Mouse (Mus musculus) layer of hippocampus, postnatal 14 days (tissue): ENCODE results near the gene Ctla2b. TPM values are rescaled to one million over a fixed set of nuclear protein-coding genes. Genes with fewer than 3 reads are reported as not detected.
"Not testable (repeated sequence)": the region's sequence is repeated elsewhere in the genome, so short reads cannot be mapped to it uniquely, and the experiment has no call there.

Source experiments
- DNase-seq, 2 experiments: peaks; one replicate each; pipeline ENCODE4 v3.0.0; 2021 to 2022; ENCODE audit warnings: low spot score in 2 of 2, mixed read lengths in 1 of 2
- long read RNA-seq, 2 experiments: library from polyadenylated mRNA; stranded (forward); transcript quantifications; one replicate each; pipeline ENCODE4 v2.0.0; 2021
- total RNA-seq, 2 experiments: library from RNA; stranded (reverse); gene quantifications; 2 replicates each; pipeline ENCODE4 v1.2.3; 2021

Gene Ctla2b
- total RNA-seq, result 1 to 10 TPM; 2.1 to 2.3 TPM
- long read RNA-seq, experiment 1, result 0 reads
- long read RNA-seq, experiment 2, result 0 reads

DNA sequence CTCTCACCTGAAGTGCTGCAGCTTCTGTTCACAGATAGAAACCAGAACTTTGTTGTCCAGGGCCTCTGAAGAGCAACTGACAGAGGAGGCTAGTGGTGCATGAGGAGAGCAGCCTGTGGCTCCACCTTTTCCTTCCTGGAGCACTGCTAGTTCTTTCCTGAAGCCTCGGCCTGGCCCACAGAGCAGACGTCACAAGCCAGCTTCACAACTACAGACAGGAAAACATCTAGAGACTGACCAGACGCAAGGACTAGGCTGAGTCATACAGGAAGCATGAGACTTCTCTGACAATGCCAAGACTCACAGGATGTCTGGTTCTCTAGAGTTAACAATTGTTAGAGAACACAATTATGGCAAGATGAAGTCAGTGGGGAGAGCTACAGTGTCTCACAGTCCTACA lies at the start of gene Ctla2b:
Ctla2b (minus strand) TSS at position 120 of the 400 bp plus-strand sequence.
- peak in 1 of 2 experiments; percentile 1 for DNase-seq

DNA sequence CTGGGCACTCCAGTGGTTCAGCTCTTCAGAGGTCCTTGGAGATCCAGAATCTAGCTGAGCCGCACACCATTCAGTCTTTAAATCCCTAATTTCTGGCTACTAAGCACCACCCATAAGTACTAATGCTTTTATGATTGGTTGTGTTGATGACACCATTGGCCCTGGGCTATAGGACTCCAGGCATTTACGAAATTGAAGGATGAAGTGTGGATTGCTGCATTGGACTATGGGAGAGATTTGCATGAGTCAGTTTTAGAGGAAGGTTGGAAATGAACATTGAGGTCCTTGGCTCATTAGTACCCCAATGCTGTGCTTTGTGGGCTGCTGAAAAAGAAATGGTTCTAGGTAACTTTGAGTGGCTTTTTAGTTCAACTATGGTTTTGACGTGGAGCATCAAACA lies 44.6 kb upstream of the Ctla2b start, which contains the start of gene Tpbpa:
Tpbpa (minus strand) TSS at position 101 of the 400 bp plus-strand sequence.
- DNase-seq, result not testable (repeated sequence)

DNA sequence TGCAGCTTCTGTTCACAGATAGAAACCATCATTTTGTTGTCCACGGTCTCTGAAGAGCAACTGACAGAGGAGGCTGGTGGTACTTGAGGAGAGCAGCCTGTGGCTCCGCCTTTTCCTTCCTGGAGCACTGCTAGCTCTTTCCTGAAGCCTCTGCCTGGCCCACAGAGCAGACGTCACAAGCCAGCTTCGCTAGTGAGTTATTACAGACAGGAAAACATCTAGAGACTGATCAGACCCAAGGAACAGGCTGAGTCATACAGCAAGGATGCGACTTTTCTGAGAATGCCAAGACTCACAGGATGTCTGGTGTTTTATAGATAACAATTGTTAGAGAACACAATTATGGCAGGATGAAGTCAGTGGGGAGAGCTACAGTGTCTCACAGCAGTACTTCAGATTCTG lies 39.3 kb upstream of the Ctla2b start, which contains the start of the genes Gm49391 and Ctla2a:
Gm49391 (minus strand) TSS at position 72 of the 402 bp plus-strand sequence.
Ctla2a (minus strand) TSS at position 126 of the 402 bp plus-strand sequence.
- no peak for DNase-seq

DNA sequence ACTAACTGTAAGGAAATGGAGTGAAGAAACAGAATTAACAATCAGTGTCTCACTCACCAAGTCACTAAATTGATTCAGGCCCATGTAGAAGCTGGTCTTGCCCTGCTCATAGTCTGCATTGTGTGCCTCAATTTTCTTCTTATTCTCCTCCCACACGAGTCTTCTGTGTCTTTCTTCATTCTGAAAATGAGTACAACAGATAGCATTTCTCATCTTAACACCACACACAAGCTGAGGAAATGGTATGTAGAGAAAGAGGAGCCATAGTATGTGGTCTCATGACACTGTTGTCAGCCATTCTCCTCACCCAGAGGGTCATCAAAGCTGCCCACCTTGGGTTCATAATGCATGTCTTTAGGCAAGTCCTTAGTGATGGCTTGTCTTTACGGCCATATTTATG lies 38.2 kb upstream of the Ctla2b start, which contains the start of gene Gm49393:
Gm49393 (minus strand) TSS at position 101 of the 400 bp plus-strand sequence.
- DNase-seq, result not testable (repeated sequence)

DNA sequence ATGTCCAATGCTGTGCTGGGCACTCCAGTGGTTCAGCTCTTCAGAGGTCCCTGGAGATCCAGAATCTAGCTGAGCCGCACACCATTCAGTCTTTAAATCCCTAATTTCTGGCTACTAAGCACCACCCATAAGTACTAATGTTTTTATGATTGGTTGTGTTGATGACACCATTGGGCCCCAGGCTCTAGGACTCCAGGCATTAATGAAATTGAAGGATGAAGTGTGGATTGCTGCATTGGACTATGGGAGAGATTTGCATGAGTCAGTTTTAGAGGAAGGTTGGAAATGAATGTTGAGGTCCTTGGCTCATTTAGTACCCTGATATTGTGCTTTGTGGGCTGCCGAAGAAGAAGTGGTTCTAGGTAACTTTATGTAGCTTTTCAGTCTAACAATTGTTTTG lies 7.5 kb upstream of the Ctla2b start, which contains the start of gene Tpbpb:
Tpbpb (minus strand) TSS at position 101 of the 400 bp plus-strand sequence.
- not testable (repeated sequence) for DNase-seq

DNA sequence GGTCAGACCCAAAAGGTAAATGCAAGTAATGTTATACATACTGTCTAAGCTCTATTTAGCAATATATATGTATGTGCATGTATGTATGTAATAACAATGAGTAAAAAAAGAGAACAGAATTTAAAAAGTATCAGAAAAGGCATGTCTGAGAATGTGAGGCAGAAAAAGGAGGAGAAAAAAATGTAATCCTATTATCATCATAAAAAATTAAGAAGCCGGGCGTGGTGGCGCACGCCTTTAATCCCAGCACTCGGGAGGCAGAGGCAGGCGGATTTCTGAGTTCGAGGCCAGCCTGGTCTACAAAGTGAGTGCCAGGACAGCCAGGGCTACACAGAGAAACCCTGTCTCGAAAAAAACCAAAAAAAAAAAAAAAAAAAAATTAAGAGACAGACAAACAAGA lies 453 bp downstream of the Ctla2b start, which contains the start of gene Gm49392:
Gm49392 (minus strand) TSS at position 101 of the 400 bp plus-strand sequence.
- not testable (repeated sequence) for DNase-seq

DNA sequence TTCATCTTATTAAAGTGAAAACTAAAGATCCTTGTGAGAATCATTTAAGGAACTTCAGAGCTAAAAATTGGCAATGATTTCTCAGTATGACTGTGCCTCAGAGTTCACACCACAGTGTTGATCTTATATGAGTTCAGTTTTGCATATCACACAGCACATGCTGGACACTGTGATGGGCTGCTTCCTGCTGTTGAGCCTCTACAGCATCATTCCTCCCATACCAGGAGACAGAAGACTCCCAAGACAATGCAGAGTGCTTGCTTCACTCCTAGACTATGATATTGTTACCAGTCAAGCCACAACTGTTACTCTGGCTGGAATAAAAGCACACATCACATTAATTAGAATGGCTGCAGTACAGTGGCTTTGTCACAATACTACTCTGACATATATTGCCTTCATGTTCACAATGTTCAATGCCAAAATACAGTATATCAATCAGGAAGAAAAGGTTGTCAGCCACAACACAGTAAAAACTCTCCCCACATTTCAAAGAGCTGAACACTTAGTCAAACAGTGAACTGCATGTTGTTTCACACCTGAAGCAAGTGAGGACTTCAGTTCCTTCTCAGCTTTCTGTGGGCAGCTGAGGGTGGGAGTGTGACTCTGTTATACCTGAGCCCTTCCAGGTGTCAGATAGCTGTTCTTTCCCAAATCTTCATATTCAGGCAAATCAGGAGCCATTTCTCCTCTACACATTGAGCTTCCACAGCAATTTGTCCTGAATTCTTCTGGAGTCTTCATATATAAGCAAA lies 1.7 kb downstream of the Ctla2b start:
- no peak for DNase-seq

DNA sequence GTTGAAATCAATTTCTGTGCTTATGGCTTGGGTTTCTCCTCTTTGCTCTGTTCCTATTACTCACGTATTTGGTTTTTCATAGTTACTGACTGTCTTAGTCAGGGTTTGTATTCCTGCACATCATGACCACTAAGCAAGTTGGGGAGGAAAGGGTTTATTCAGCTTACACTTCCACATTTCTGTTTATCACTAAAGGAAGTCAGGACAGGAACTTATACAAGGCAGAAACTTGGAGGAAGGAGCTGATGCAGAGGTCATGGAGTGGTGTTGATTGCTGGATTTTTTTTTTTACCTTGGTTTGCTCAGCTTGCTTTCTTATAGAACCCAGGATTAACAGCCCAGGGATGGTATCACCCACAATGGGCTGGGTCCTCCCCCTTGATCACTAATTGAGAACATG lies 4.9 kb downstream of the Ctla2b start:
- no peak for DNase-seq

DNA sequence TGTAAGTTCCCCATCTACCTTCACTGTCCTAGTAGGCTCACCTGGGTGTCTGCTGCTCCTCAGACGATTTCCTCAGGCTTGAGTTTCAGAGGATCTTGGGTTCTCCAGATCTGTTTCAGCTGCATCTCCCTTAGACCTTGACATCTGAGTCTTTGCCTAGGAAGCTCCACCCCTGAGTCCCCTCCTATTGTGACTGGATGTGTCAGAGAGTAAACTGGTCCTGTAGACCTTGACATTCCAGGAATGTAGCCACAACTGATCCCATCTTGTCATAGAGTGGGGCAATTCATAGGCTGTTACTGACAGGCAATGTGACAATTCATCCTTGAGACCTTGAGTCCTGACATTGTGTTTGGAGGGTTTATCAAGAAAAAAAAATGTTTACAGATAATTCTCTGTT lies 33.0 kb downstream of the Ctla2b start, which contains the start of gene 4930486L24Rik:
4930486L24Rik (minus strand) TSS at position 195 of the 400 bp plus-strand sequence.
- no peak for DNase-seq

DNA sequence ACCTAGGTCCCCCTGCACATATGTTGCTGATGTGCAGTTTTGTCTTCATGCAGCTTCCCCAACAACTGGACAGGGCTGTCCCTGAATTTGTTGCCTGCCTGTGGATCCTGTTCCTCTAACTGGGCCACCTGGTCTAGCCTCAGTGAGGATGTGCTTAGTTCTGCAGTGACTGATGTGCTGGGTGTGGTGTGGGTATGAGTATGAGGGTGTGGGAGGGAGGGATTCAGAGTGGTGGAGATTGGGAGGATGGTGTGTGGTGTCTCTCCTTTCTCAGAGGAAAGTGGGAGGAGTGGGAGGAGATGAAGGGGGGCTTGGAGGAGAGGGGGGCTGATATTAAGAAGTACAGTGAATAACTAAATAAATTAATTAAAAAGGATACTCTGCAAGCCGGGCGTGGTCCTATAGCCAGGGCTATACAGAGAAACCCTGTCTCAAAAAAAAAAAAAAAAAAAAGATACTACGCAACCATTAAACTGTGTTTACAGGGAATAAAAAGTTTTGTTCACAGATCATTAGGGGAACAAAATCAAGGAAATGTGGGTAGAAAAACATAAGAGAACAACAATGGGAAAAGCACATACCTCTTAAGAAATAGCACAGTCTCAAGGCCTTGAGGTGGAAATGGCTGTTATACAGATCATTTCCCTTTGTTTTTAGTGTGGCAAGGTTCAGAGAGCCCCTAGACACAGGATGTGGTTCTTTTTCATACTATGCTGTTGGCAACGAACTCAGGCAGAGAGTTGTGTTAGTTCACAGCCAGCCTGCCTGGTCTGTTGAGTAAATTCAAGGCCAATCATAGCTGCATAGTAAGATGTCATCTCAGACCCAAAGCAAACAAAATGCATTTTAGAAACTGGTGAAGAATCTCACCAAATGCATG lies 48.8 kb downstream of the Ctla2b start:
- DNase-seq, result no peak

Other genes starting within 250 kb of the Ctla2b start
- not detected for gene BC051665, start 111.1 kb downstream of the Ctla2b start, total RNA-seq
- gene Ctsll3, start 94.6 kb downstream of the Ctla2b start, total RNA-seq, result not detected
- gene 4930486L24Rik, start 33.0 kb downstream of the Ctla2b start, total RNA-seq, result under 1 TPM in 1 of 2 experiments, not detected in 1; 0.45 TPM
- gene Gm49392, start 553 bp downstream of the Ctla2b start, total RNA-seq, result not detected
- not detected for gene Tpbpb, start 7.4 kb upstream of the Ctla2b start, total RNA-seq
- not detected for gene Gm49393, start 38.1 kb upstream of the Ctla2b start, total RNA-seq
- gene Gm49391, start 39.1 kb upstream of the Ctla2b start, total RNA-seq, result 1 to 10 TPM in 1 of 2 experiments, under 1 TPM in 1; 0.91 to 1.1 TPM
- gene Ctla2a, start 39.2 kb upstream of the Ctla2b start, total RNA-seq, result 10 to 100 TPM; 25.7 to 35.2 TPM
- not detected for gene Tpbpa, start 44.5 kb upstream of the Ctla2b start, total RNA-seq
- not detected for gene Ctsj, start 108.5 kb upstream of the Ctla2b start, total RNA-seq
- not detected for gene Ctsq, start 143.2 kb upstream of the Ctla2b start, total RNA-seq